Mouse (Mus musculus): Measurements from ENCODE around the gene Cfap61.

DNA sequence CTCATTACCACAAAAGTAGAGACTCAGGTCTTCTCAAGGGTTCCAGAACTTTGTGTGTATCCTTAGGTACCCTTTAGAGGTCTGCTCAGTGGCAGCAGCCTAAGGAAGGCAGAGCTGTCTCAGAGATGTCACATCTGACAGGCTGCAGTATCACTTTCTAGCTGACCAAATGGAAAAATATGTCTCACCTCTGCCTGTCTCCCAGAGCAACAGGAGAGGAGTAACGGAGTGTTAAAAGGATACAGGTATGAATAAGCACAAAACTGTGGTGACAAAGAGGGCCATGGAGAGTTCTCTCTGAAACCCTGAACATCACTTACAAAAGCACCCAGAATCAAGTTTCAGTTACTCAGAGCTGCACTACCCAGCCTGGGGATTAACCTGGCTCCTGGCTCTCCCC lies 319.8 kb downstream of the Cfap61 start:
- TF ChIP-seq CTCF (IDR thresholded peaks at IDR 0.05; ENCODE audit: low read depth) (no peak), EP300 (IDR thresholded peaks at IDR 0.05; ENCODE audit: low read depth) (no peak)

Data from liver, postnatal 0 days (tissue).